Mouse (Mus musculus): ENCODE measurements around the gene Boll. TPM values are rescaled to one million over a fixed set of nuclear protein-coding genes. Genes with fewer than 3 reads are reported as not detected.

Gene Boll
- polyA plus RNA-seq (2015; fragmentation: Illumina TruSeq; extraction: RNeasy Lipid Tissue Mini Kit (QIAGEN cat#74804); ENCODE audit: insufficient read depth, low read depth, low replicate concordance), result not detected

DNA sequence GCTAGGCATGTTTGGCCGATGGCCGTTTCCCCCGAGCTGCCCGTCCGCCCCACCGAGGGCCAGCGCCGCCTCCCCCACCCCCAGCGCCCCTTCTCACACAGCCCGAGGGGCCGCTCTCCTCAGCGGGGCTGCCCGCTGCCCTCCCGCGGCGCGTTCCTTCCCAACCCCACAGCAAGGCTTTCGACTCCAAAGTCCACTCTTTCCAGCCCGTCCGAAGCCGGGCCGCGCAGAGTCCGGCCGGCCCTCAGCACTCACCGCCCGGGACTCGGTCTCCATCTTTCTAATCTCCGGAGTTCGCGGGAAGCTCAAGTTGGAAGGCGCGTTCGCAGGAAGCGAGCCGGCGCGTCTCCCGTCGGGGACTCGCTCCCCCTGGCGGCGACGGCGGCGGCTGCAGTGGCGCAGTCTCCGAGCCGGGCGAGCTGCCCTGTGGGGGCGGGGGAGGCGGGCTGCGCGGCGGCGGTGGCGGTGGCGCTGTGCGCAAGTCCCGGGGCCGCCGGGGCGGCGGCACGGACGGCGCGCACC is at the start of gene Boll:
TSS of gene Boll (minus strand) at position 426 of the 522 bp plus-strand sequence.

DNA sequence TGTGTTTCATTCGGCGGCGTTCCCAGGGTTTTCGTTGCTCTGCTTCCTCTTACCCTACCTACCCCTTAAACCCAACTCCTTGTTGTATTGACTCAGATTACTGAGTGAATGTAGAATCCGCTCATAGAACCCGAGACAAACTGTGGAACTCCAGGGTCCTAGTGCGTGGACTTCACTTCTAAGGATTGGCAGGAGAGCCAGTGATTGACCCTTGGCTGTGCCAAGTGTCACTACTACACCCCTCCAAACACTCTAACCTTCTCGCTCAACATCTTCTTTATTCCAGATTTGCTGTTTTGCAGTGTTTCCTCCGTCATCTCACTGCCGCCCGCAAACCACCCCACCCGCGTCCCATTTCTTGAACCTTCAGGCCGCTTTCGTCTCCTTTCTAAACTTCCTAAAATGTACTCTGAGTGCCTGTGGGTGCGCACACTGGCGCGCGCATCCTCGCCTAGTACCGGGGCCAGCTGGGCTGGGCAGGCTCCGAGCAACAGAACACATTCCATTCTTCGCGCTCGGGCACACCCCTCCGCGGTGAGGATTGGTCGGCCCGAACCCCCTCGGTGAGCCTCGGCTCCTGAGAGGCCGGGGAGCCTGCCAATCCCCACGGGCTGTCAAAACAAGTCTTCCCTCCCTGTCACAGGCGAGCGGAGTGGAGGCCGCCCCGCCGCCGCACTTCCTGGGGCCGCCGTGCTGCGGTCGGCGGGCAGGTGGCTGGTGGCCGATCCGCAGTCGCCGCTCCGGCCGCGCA is 42.2 kb upstream of the Boll start, which contains the start of gene Plcl1:
TSS of gene Plcl1 (plus strand) at position 650 of the 751 bp plus-strand sequence.

DNA sequence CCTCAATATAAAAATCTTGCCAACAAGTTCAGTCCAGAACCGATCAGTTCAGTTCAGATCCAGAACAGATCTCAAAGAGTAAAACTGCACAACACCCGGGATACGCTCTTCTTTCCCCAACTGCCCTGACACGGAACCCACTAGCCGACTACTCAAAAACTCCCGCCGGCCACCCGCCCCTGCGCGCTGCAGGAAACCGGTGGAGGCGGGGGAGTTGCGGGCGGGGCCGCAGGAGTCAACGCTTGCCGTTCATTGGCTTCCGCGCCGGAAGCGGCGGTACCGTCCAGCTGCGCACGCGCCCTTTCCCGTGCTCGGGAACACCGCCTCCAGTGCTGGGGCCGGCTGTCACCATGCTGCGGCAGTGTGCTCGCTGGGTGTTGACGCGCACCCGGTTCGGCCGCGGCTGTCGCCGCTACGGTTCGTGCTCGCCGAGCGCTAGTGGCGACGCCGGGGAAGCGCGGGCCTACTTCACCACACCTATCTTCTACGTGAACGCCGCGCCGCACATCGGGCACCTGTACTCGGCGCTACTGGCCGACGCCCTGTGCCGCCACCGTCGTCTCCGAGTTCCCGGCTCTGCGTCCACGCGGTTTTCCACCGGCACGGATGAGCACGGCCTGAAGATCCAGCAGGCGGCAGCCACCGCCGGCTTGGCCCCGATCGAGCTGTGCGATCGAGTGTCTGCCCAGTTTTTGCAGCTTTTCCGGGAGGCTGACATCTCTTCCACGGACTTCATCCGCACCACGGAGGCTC is 126.2 kb downstream of the Boll start, which contains the start of gene Mars2:
TSS of gene Mars2 (plus strand) at position 288 of the 753 bp plus-strand sequence.

DNA sequence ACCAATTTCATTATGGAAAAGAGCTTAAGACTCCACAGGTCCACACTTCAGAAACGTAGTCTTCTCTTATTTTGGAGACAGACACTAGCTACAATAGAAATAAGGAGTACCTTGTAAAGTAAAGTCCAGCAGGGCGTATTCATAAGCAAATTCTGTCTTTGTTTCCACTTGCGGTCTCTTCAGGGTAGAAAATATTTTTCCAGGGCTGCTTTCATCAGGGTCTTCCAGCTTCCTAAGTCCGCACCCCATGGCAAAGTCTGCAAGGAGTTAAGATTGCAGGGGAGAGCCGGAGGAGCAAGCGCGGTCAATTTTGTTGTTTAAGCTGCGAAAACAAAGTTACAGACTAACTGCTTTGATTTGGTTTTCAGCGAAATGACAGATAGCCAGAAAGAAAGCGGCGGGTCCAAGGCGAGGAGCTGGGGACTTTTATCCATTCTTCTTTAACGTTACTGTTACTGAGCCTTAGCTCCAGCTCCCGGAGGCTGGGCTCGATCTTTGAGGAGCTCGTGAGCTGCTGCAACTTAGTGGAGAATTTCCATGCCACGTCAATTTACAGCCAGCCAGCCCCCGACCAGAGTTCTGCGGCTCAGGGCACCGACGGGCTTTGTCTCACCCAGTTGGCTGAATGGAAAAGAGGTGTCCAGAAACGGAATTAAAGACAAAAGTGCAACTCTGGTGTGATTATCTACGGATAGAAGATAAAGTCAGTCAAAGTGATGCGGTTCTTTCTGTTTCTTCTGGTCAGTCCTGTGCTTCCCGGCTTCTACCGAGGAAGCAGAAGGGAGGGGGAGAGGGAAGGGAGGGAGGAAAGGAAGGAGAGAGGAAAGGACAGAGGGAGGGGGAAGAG is 137.0 kb downstream of the Boll start, which contains the start of gene Rftn2:
TSS of gene Rftn2 (minus strand) at position 772 of the 847 bp plus-strand sequence.

Other genes with a start within 250 kb of the Boll start
- 9.2 TPM for gene Mob4, start 232.2 kb downstream of the Boll start, polyA plus RNA-seq (2015; fragmentation: Illumina TruSeq; extraction: RNeasy Lipid Tissue Mini Kit (QIAGEN cat#74804); ENCODE audit: insufficient read depth, low read depth, low replicate concordance)
- gene Rftn2, start 136.7 kb downstream of the Boll start, polyA plus RNA-seq (2015; fragmentation: Illumina TruSeq; extraction: RNeasy Lipid Tissue Mini Kit (QIAGEN cat#74804); ENCODE audit: insufficient read depth, low read depth, low replicate concordance), result 1.5 TPM
- gene Mars2, start 126.3 kb downstream of the Boll start, polyA plus RNA-seq (2015; fragmentation: Illumina TruSeq; extraction: RNeasy Lipid Tissue Mini Kit (QIAGEN cat#74804); ENCODE audit: insufficient read depth, low read depth, low replicate concordance), result 0.72 TPM
- gene Plcl1, start 42.5 kb upstream of the Boll start, polyA plus RNA-seq (2015; fragmentation: Illumina TruSeq; extraction: RNeasy Lipid Tissue Mini Kit (QIAGEN cat#74804); ENCODE audit: insufficient read depth, low read depth, low replicate concordance), result 1.0 TPM